Mouse (Mus musculus): ENCODE measurements around the gene Lgals3. TPM values are rescaled to one million over a fixed set of nuclear protein-coding genes. Genes with fewer than 3 reads are reported as not detected.

Lgals3 gene
- polyA plus RNA-seq, 1 experiment from 2014 or later: 273 TPM

GRCm38 (mm10) chr14:47371689-47372088 lies 4.1 kb downstream of the Lgals3 start:
- Histone ChIP-seq H3K9ac (ENCODE audit: low read depth, low read length) (no peak overlapping the region), H3K4me3 (ENCODE audit: low read depth, low read length) (no peak overlapping the region), H3K9me3 (ENCODE audit: control insufficient read depth) (no peaks in the 10 kb centered on the region), H3K27ac (ENCODE audit: low read depth, low read length) (peak overlapping the region; percentile 61), H3K36me3 (ENCODE audit: control insufficient read depth, insufficient read depth) (no peaks in the 10 kb centered on the region), H3K4me1 (replicated peaks; ENCODE audit: control insufficient read depth, insufficient read depth, low read length) (peaks cover 19% of the 10 kb centered on the region; the same call in 1 of the 2 replicates), H3K27me3 (replicated peaks; ENCODE audit: control insufficient read depth, insufficient read depth, low read length) (no peaks in the 10 kb centered on the region), H3K4me2 (replicated peaks; ENCODE audit: low read depth) (no peak overlapping the region)
- TF ChIP-seq CTCF (IDR thresholded peaks at IDR 0.05; ENCODE audit: low read depth): no peak
- WGBS: 36% methylated on average over 6 of the region's 6 CpGs
- peak; percentile 87 for ATAC-seq

GRCm38 (mm10) chr14:47373728-47374678 lies 6.5 kb downstream of the Lgals3 start:
- Histone ChIP-seq H3K27me3 (replicated peaks; ENCODE audit: control insufficient read depth, insufficient read depth, low read length) (no peaks in the 10 kb centered on the region), H3K4me1 (replicated peaks; ENCODE audit: control insufficient read depth, insufficient read depth, low read length) (peaks cover 9% of the 10 kb centered on the region; the same call in 1 of the 2 replicates), H3K9me3 (ENCODE audit: control insufficient read depth) (no peaks in the 10 kb centered on the region), H3K27ac (ENCODE audit: low read depth, low read length) (peak overlapping the region; percentile 84), H3K36me3 (ENCODE audit: control insufficient read depth, insufficient read depth) (no peaks in the 10 kb centered on the region), H3K9ac (ENCODE audit: low read depth, low read length) (peak overlapping the region; percentile 45; the same call in 1 of the 2 replicates), H3K4me3 (ENCODE audit: low read depth, low read length) (peak overlapping the region; percentile 40), H3K4me2 (replicated peaks; ENCODE audit: low read depth) (peak overlapping the region; percentile 72)
- no peak for TF ChIP-seq CTCF (IDR thresholded peaks at IDR 0.05; ENCODE audit: low read depth)
- 11% methylated on average over 44 of the region's 49 CpGs for WGBS
- ATAC-seq: peak; percentile 75

GRCm38 (mm10) chr14:47376526-47376925 lies 9.0 kb downstream of the Lgals3 start:
- H3K4me2 ChIP-seq (replicated peaks; ENCODE audit: low read depth): no peak overlapping the region
- ATAC-seq: no peak
- H3K4me3 ChIP-seq (ENCODE audit: low read depth, low read length): no peak overlapping the region
- H3K4me1 ChIP-seq (replicated peaks; ENCODE audit: control insufficient read depth, insufficient read depth, low read length): 0 out of 2 replicates have a peak, but pooled peaks cover 6% of the 10 kb centered on the region
- no peak overlapping the region for H3K27ac ChIP-seq (ENCODE audit: low read depth, low read length)
- H3K9me3 ChIP-seq (ENCODE audit: control insufficient read depth): no peaks in the 10 kb centered on the region
- 0 out of 2 replicates have a peak, but pooled peaks cover 1% of the 10 kb centered on the region for H3K36me3 ChIP-seq (ENCODE audit: control insufficient read depth, insufficient read depth)
- H3K27me3 ChIP-seq (replicated peaks; ENCODE audit: control insufficient read depth, insufficient read depth, low read length): no peaks in the 10 kb centered on the region
- WGBS: 72% methylated on average over 2 of the region's 2 CpGs
- no peak overlapping the region for H3K9ac ChIP-seq (ENCODE audit: low read depth, low read length)
- no peak for TF ChIP-seq CTCF (IDR thresholded peaks at IDR 0.05; ENCODE audit: low read depth)

GRCm38 (mm10) chr14:47378336-47378735 lies 10.8 kb downstream of the Lgals3 start:
- Histone ChIP-seq H3K9me3 (ENCODE audit: control insufficient read depth) (no peaks in the 10 kb centered on the region), H3K4me1 (replicated peaks; ENCODE audit: control insufficient read depth, insufficient read depth, low read length) (0 out of 2 replicates have a peak, but pooled peaks cover 6% of the 10 kb centered on the region), H3K27ac (ENCODE audit: low read depth, low read length) (no peak overlapping the region), H3K4me3 (ENCODE audit: low read depth, low read length) (no peak overlapping the region), H3K27me3 (replicated peaks; ENCODE audit: control insufficient read depth, insufficient read depth, low read length) (no peaks in the 10 kb centered on the region), H3K4me2 (replicated peaks; ENCODE audit: low read depth) (no peak overlapping the region), H3K36me3 (ENCODE audit: control insufficient read depth, insufficient read depth) (peaks cover 11% of the 10 kb centered on the region; the same call in 1 of the 2 replicates), H3K9ac (ENCODE audit: low read depth, low read length) (no peak overlapping the region)
- WGBS: 80% methylated on average over 7 of the region's 7 CpGs
- ATAC-seq: no peak
- TF ChIP-seq CTCF (IDR thresholded peaks at IDR 0.05; ENCODE audit: low read depth): no peak

GRCm38 (mm10) chr14:47383911-47384310 lies 16.4 kb downstream of the Lgals3 start:
- no peak for ATAC-seq
- 84% methylated on average over 7 of the region's 7 CpGs for WGBS

GRCm38 (mm10) chr14:47384653-47385052 lies 17.1 kb downstream of the Lgals3 start:
- H3K27me3 ChIP-seq (replicated peaks; ENCODE audit: control insufficient read depth, insufficient read depth, low read length): no peaks in the 10 kb centered on the region
- no peak overlapping the region for H3K9ac ChIP-seq (ENCODE audit: low read depth, low read length)
- H3K27ac ChIP-seq (ENCODE audit: low read depth, low read length): no peak overlapping the region
- H3K9me3 ChIP-seq (ENCODE audit: control insufficient read depth): no peaks in the 10 kb centered on the region
- TF ChIP-seq CTCF (IDR thresholded peaks at IDR 0.05; ENCODE audit: low read depth): no peak
- no peak overlapping the region for H3K4me2 ChIP-seq (replicated peaks; ENCODE audit: low read depth)
- no peak for ATAC-seq
- 85% methylated on average over 10 of the region's 10 CpGs for WGBS
- H3K4me3 ChIP-seq (ENCODE audit: low read depth, low read length): no peak overlapping the region
- H3K4me1 ChIP-seq (replicated peaks; ENCODE audit: control insufficient read depth, insufficient read depth, low read length): no peaks in the 10 kb centered on the region
- H3K36me3 ChIP-seq (ENCODE audit: control insufficient read depth, insufficient read depth): peaks cover 29% of the 10 kb centered on the region

More at GRCm38 (mm10) chr14:47383911-47384310, 16.4 kb downstream of the Lgals3 start:
- H3K27me3 ChIP-seq (replicated peaks; ENCODE audit: control insufficient read depth, insufficient read depth, low read length): no peaks in the 10 kb centered on the region
- H3K4me2 ChIP-seq (replicated peaks; ENCODE audit: low read depth): no peak overlapping the region
- no peak overlapping the region for H3K9ac ChIP-seq (ENCODE audit: low read depth, low read length)
- no peak overlapping the region for H3K4me3 ChIP-seq (ENCODE audit: low read depth, low read length)
- TF ChIP-seq CTCF (IDR thresholded peaks at IDR 0.05; ENCODE audit: low read depth): no peak
- no peak overlapping the region for H3K27ac ChIP-seq (ENCODE audit: low read depth, low read length)
- H3K4me1 ChIP-seq (replicated peaks; ENCODE audit: control insufficient read depth, insufficient read depth, low read length): no peaks in the 10 kb centered on the region
- peaks cover 26% of the 10 kb centered on the region for H3K36me3 ChIP-seq (ENCODE audit: control insufficient read depth, insufficient read depth)
- no peaks in the 10 kb centered on the region for H3K9me3 ChIP-seq (ENCODE audit: control insufficient read depth)

All from intestine, postnatal 0 days (tissue).